Mouse (Mus musculus): ENCODE measurements around the gene Gm15319. TPM values are rescaled to one million over a fixed set of nuclear protein-coding genes. Genes with fewer than 3 reads are reported as not detected.
"Not testable (repeated sequence)": the region's sequence is repeated elsewhere in the genome, so short reads cannot be mapped to it uniquely, and the experiment has no call there.

The Gm15319 gene
- polyA plus RNA-seq, 1 experiment = not detected

DNA sequence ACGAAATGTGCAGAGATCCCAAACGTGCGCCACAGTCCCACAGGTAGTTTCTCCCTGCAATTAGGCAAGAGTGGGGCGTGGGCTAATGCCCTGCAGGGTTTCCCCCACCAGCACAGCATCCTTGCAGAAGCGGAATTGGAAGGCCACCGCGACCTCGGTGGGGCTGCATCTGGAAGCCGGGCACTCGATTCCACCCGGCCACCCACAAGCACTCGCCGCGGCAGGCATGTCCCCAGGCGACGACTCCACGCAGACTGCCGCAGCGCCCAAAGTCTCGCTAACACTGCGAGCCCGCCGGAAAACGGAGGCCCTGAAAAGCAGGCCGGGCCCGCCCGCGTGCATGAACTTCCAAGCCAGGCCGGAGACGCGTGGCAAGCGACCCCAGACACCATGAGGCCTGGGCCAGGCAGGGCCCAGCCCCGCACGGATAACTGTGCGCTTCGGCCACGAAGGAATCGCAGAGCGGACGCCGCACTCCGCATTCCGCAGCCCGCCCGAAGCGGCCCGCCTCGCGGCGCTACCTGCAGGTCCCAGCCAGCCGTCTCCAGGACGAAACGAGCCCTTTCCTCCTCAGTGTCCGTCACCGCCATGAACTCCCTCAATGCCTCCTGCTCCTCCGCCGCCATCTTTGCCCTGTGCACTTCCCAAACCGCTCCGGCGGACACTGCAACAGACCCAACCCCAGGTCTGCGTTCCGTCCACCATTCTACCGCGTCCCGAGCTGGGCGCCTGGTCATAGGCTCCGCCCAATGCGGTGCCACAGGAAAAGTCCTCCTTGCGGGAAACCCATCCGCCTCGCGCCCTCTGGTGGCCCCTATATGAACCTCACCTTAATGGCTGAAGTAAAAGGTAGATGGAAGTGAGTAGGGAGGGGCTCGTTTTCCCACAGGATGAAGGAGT is 66.0 kb downstream of the Gm15319 start:
- H3K4me3 ChIP-seq (ENCODE audit: extremely low read depth, insufficient read depth, insufficient read length) = peak overlapping the region; percentile 81
- not testable (repeated sequence) for H3K27me3 ChIP-seq (ENCODE audit: control insufficient read depth, insufficient read depth, low read length); H3K36me3 ChIP-seq (ENCODE audit: control insufficient read depth, insufficient read depth, low read length); H3K4me1 ChIP-seq (ENCODE audit: control insufficient read depth, insufficient read depth, insufficient read length)
- peak overlapping the region; percentile 57; the same call in 1 of the 2 replicates for H3K27ac ChIP-seq (ENCODE audit: insufficient read depth, low read length)
- TF ChIP-seq CTCF (IDR thresholded peaks at IDR 0.05; ENCODE audit: extremely low read depth, insufficient read depth, insufficient read length, insufficient replicate concordance) = peak; percentile 54; the same call in 1 of the 2 replicates
- DNase-seq (ENCODE audit: low read depth in 1 of 2, low spot score in 2 of 2) = peak; percentile 60 to 73
- 10% methylated on average over 72 of the region's 73 CpGs for WGBS

DNA sequence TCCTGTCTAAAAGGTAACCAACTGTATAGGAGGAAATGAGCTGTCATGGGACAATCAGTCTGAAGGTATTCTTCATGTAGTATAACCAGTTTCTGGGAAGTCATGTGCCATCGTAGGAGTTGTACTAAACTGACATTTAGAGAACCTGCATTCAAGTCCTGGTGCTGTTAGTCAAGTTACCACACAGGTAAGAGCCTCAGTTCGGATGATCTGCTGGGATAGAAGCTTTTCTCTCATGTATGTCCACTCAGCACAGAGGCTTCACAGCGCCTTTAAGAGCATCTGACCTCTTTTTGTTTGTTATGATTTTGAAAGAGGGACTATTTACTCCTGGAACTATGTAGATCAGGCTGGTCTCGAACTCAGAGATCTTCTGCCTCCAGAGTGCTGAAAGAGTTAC is 67.1 kb downstream of the Gm15319 start:
- not testable (repeated sequence) for H3K27ac ChIP-seq (ENCODE audit: insufficient read depth, low read length); H3K4me3 ChIP-seq (ENCODE audit: extremely low read depth, insufficient read depth, insufficient read length); H3K36me3 ChIP-seq (ENCODE audit: control insufficient read depth, insufficient read depth, low read length); H3K4me1 ChIP-seq (ENCODE audit: control insufficient read depth, insufficient read depth, insufficient read length); DNase-seq (ENCODE audit: low read depth in 1 of 2, low spot score in 2 of 2); H3K27me3 ChIP-seq (ENCODE audit: control insufficient read depth, insufficient read depth, low read length)
- 84% methylated on average over 3 of the region's 4 CpGs for WGBS

DNA sequence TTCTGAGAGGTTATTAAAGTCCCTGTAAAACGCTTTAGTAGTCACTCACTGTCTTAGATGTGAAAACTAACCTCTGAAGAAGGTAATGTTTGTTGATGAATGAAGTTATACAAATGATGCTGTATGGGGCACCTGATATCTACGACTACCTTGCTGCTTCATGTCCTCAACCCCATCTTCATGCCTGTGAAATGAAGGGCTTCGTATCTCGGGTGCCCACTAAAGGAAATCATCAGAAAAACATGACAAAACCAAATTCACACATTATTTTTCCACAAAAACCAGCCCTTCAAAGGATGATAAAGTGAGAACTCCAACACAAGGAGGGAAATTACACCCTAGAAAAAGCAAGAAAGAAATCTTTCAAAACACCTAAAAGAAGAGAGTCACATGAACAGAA is 68.2 kb downstream of the Gm15319 start:
- peak in 1 of 2 experiments; percentile 21 for DNase-seq (ENCODE audit: low read depth in 1 of 2, low spot score in 2 of 2)
- not testable (repeated sequence) for H3K4me3 ChIP-seq (ENCODE audit: extremely low read depth, insufficient read depth, insufficient read length); H3K27ac ChIP-seq (ENCODE audit: insufficient read depth, low read length); H3K36me3 ChIP-seq (ENCODE audit: control insufficient read depth, insufficient read depth, low read length); H3K4me1 ChIP-seq (ENCODE audit: control insufficient read depth, insufficient read depth, insufficient read length); H3K27me3 ChIP-seq (ENCODE audit: control insufficient read depth, insufficient read depth, low read length)
- 75% methylated on average over 4 of the region's 4 CpGs for WGBS

DNA sequence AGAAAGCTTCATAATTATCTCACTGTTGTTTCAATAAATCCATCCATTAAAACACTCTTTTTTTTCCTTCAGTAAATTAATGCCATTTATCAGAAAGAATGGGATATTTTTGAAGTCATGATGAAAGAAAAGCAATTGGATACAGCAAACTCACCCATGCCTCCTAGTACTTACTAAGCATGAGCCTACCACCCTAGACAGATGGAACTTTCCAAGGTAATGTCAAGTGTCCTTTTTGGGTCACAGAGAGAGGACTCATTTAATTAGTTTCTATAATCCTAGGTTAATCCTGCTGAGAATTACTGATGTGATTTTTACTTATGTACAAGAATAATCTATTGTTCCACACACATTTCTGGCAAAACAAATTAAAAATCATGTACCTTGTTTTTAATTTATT is 69.0 kb downstream of the Gm15319 start:
- H3K36me3 ChIP-seq (ENCODE audit: control insufficient read depth, insufficient read depth, low read length); H3K27ac ChIP-seq (ENCODE audit: insufficient read depth, low read length); H3K4me1 ChIP-seq (ENCODE audit: control insufficient read depth, insufficient read depth, insufficient read length); H3K27me3 ChIP-seq (ENCODE audit: control insufficient read depth, insufficient read depth, low read length); H3K4me3 ChIP-seq (ENCODE audit: extremely low read depth, insufficient read depth, insufficient read length); DNase-seq (ENCODE audit: low read depth in 1 of 2, low spot score in 2 of 2): not testable (repeated sequence)

DNA sequence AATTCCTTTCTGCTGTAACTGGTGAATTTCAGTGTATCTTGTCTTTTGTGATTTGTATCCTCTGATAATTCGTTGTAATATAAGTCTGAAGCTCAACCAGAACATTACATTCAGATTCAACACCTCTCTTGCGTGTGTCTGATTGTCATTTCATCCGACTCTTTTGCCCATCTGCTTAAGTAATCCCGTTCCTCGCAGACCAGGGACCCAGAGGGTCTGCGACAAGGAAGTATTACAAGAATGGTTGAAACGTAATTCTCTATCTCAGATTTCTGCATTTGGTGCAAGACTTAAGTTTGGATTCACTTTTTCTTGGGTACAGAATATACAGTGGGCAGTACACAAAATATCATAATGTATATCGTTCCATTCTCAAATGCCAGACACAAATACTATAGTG is 73.0 kb downstream of the Gm15319 start:
- not testable (repeated sequence) for H3K36me3 ChIP-seq (ENCODE audit: control insufficient read depth, insufficient read depth, low read length); DNase-seq (ENCODE audit: low read depth in 1 of 2, low spot score in 2 of 2); H3K4me3 ChIP-seq (ENCODE audit: extremely low read depth, insufficient read depth, insufficient read length); H3K27ac ChIP-seq (ENCODE audit: insufficient read depth, low read length); H3K27me3 ChIP-seq (ENCODE audit: control insufficient read depth, insufficient read depth, low read length); H3K4me1 ChIP-seq (ENCODE audit: control insufficient read depth, insufficient read depth, insufficient read length)
- 84% methylated on average over 5 of the region's 8 CpGs for WGBS

DNA sequence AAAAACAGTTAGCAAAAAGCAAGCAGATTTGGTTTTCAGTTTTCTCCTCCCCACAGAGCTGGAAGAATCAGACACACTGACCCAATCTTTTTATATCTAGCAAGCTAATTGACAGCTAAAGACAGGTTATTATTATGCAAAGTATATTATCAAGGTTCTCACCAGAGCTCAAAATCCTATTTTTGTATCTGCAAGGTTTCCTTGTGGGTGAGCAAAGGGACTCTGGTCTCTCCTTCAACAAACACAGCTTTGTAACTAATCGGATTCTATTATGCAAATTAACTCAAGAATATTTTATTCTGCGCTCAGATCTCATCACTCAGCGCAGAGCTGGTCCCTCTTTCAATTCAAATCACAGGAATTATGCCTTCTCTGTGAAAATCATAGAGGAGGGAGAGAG is 74.1 kb downstream of the Gm15319 start:
- H3K27ac ChIP-seq (ENCODE audit: insufficient read depth, low read length); DNase-seq (ENCODE audit: low read depth in 1 of 2, low spot score in 2 of 2); H3K27me3 ChIP-seq (ENCODE audit: control insufficient read depth, insufficient read depth, low read length); H3K4me3 ChIP-seq (ENCODE audit: extremely low read depth, insufficient read depth, insufficient read length); H3K4me1 ChIP-seq (ENCODE audit: control insufficient read depth, insufficient read depth, insufficient read length); H3K36me3 ChIP-seq (ENCODE audit: control insufficient read depth, insufficient read depth, low read length): not testable (repeated sequence)
- WGBS = 94% methylated on average over 2 of the region's 3 CpGs

DNA sequence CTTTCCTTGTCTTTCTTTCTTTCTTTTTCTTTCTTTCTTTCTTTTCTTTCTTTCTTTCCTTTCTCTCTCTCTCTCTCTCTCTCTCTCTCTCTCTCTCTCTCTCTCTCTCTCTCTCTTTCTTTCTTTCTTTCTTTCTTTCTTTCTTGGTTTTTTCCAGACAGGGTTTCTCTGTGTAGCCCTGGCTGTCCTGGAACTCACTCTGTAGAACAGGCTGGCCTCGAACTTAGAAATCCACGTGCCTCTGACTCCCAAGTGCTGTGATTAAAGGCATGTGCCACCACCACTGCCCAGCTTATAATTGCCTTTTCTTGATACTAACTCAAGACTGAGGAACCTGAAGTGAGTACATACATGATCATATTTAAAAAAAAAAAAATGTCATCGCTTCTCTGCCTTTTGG is 75.3 kb downstream of the Gm15319 start:
- H3K27me3 ChIP-seq (ENCODE audit: control insufficient read depth, insufficient read depth, low read length); H3K4me1 ChIP-seq (ENCODE audit: control insufficient read depth, insufficient read depth, insufficient read length); H3K27ac ChIP-seq (ENCODE audit: insufficient read depth, low read length); H3K4me3 ChIP-seq (ENCODE audit: extremely low read depth, insufficient read depth, insufficient read length); DNase-seq (ENCODE audit: low read depth in 1 of 2, low spot score in 2 of 2); H3K36me3 ChIP-seq (ENCODE audit: control insufficient read depth, insufficient read depth, low read length): not testable (repeated sequence)
- WGBS = 89% methylated on average over 3 of the region's 3 CpGs

All from spleen, adult 2 months (tissue).